Mouse (Mus musculus) hindbrain, postnatal 0 days (tissue): ENCODE measurements around the gene Grk5. TPM values are rescaled to one million over a fixed set of nuclear protein-coding genes. Genes with fewer than 3 reads are reported as not detected.

Source experiments
- ATAC-seq: fragments of 200-750 bp; cut with Nextera tagmentation; 2 replicates; pipeline ENCODE4 v1.8.0; 2017; ENCODE audit warnings: mild to moderate bottlenecking, moderate TSS enrichment, moderate library complexity
- DNase-seq: peaks from one replicate; pipeline ENCODE4 v3.0.0-alpha.2; 2015; ENCODE audit warnings: low spot score
- H3K27ac ChIP-seq: fragments of 300-500 bp; sonication (generic); 2 replicates; pipeline ENCODE4 v1.5.1; 2014; ENCODE audit warnings: mild to moderate bottlenecking
- H3K27me3 ChIP-seq: fragments of 300-500 bp; sonication (generic); 2 replicates; pipeline ENCODE4 v1.6.1; 2014; ENCODE audit warnings: low read length, mixed read lengths; ENCODE audit not compliant: insufficient read depth
- H3K36me3 ChIP-seq: fragments of 300-500 bp; sonication (generic); 2 replicates; pipeline ENCODE4 v1.6.1; 2014; ENCODE audit warnings: low read length, mixed read lengths; ENCODE audit not compliant: insufficient read depth
- H3K4me1 ChIP-seq: fragments of 300-500 bp; sonication (generic); 2 replicates; pipeline ENCODE4 v1.6.1; 2014; ENCODE audit warnings: antibody characterized with exemption, low read length, mixed read lengths; ENCODE audit not compliant: insufficient read depth
- H3K4me2 ChIP-seq: fragments of 300-500 bp; sonication (generic); 2 replicates; pipeline ENCODE4 v1.6.1; 2014; ENCODE audit warnings: low read depth, mild to moderate bottlenecking, low read length, moderate library complexity, mixed read lengths
- H3K4me3 ChIP-seq: fragments of 300-500 bp; sonication (generic); 2 replicates; pipeline ENCODE4 v1.5.1; 2014; ENCODE audit warnings: low read length
- H3K9ac ChIP-seq: fragments of 300-500 bp; sonication (generic); replicated peaks from 2 replicates; pipeline ENCODE4 v1.6.1; 2014; ENCODE audit warnings: mild to moderate bottlenecking, low read length, moderate library complexity, mixed read lengths
- H3K9me3 ChIP-seq: fragments of 300-500 bp; sonication (generic); 2 replicates; pipeline ENCODE4 v1.6.1; 2016; ENCODE audit warnings: low read length, mixed read lengths
- CTCF ChIP-seq: IDR thresholded peaks from 2 replicates; pipeline ENCODE4 v1.5.1; 2016; ENCODE audit warnings: antibody characterized with exemption, control low read depth, low read depth
- WGBS: fragments of 180-500 bp; shearing (Covaris S2); extraction: QIAGEN DNeasy Blood & Tissue Kit; methylation state at CpG from one replicate; pipeline ENCODE4 v1.1.7; 2014; 5-methylcytosine and 5-hydroxymethylcytosine counted together
- polyA plus RNA-seq: library from polyadenylated mRNA; unstranded; fragments of >200 nt; fragmentation: Nextera tagmentation; extraction: Ambion mirVana; gene quantifications from 2 replicates; pipeline ENCODE4 v1.2.1, GENCODE M21; 2015
- total RNA-seq: library from RNA; depleted of rRNA; stranded (reverse); fragments of >200 nt; gene quantifications from 2 replicates; pipeline ENCODE4 v1.2.3, GENCODE M21; 2014

The Grk5 gene
- total and polyA plus RNA-seq, 2 experiments from 2014 or later: 1.3 to 7.8 TPM

- no peak for TF ChIP-seq CTCF
- Histone ChIP-seq H3K4me3 (no peak overlapping the region), H3K9ac (no peak overlapping the region), H3K36me3 (peaks cover 6% of the 10 kb centered on the region), H3K27me3 (no peaks in the 10 kb centered on the region), H3K4me1 (no peaks in the 10 kb centered on the region), H3K4me2 (no peak overlapping the region), H3K27ac (no peak overlapping the region), H3K9me3 (no peaks in the 10 kb centered on the region)
- no peak for DNase-seq
- WGBS: 59% methylated on average over 1 of the region's 1 CpGs
- no peak for ATAC-seq
Observed at GRCm38 (mm10) chr19:60872272-60872671, 17.3 kb upstream of the Grk5 start.

GRCm38 (mm10) chr19:60873501-60873900 is 16.0 kb upstream of the Grk5 start:
- Histone ChIP-seq H3K9me3 (no peaks in the 10 kb centered on the region), H3K27me3 (no peaks in the 10 kb centered on the region), H3K27ac (peak overlapping the region; percentile 92; the same call in 1 of the 2 replicates), H3K9ac (no peak overlapping the region), H3K36me3 (peaks cover 6% of the 10 kb centered on the region), H3K4me1 (no peaks in the 10 kb centered on the region), H3K4me3 (peak overlapping the region; percentile 53), H3K4me2 (peak overlapping the region; percentile 68)
- ATAC-seq: no peak
- 37% methylated on average over 4 of the region's 4 CpGs for WGBS
- no peak for TF ChIP-seq CTCF
- DNase-seq: no peak

GRCm38 (mm10) chr19:60874064-60874694 is 15.4 kb upstream of the Grk5 start, which contains the start of gene Prdx3:
Prdx3 (minus strand) TSS chr19:60874556.
- H3K9ac ChIP-seq: peak within 1 kb of the TSS; percentile 59
- H3K9me3 ChIP-seq: no peaks in the 10 kb centered on the region
- ATAC-seq (peak; percentile 99), DNase-seq (peak; percentile 95)
- H3K4me3 ChIP-seq: peak within 1 kb of the TSS; percentile 53
- no peaks in the 10 kb centered on the region for H3K27me3 ChIP-seq
- peaks cover 5% of the 10 kb centered on the region; the same call in 1 of the 2 replicates for H3K36me3 ChIP-seq
- H3K27ac ChIP-seq: peak within 1 kb of the TSS; percentile 92
- H3K4me2 ChIP-seq: peak within 1 kb of the TSS; percentile 68
- H3K4me1 ChIP-seq: no peaks in the 10 kb centered on the region
- WGBS: 2% methylated on average over 28 of the region's 28 CpGs
- peak; percentile 47 for TF ChIP-seq CTCF

GRCm38 (mm10) chr19:60883129-60883528 is 6.4 kb upstream of the Grk5 start:
- H3K4me2 ChIP-seq: no peak overlapping the region
- H3K36me3 ChIP-seq: no peaks in the 10 kb centered on the region
- TF ChIP-seq CTCF: peak; percentile 78
- ATAC-seq (peak; percentile 64; the same call in 1 of the 2 replicates), DNase-seq (peak; percentile 67)
- no peaks in the 10 kb centered on the region for H3K4me1 ChIP-seq
- H3K27me3 ChIP-seq: no peaks in the 10 kb centered on the region
- no peak overlapping the region for H3K9ac ChIP-seq
- no peak overlapping the region for H3K27ac ChIP-seq
- H3K4me3 ChIP-seq: no peak overlapping the region
- no peaks in the 10 kb centered on the region for H3K9me3 ChIP-seq
- 3% methylated on average over 3 of the region's 3 CpGs for WGBS

- Histone ChIP-seq H3K9me3 (no peaks in the 10 kb centered on the region), H3K27ac (no peak overlapping the region), H3K27me3 (no peaks in the 10 kb centered on the region), H3K9ac (no peak overlapping the region), H3K4me1 (peaks cover 8% of the 10 kb centered on the region), H3K4me3 (no peak overlapping the region), H3K36me3 (no peaks in the 10 kb centered on the region), H3K4me2 (no peak overlapping the region)
- DNase-seq: no peak
- TF ChIP-seq CTCF: no peak
- 90% methylated on average over 2 of the region's 2 CpGs for WGBS
- no peak for ATAC-seq
Observed at GRCm38 (mm10) chr19:60887637-60888036, 1.9 kb upstream of the Grk5 start.

- 0 out of 2 replicates have a peak, but pooled peaks have one; percentile 4 for ATAC-seq
- Histone ChIP-seq H3K27me3 (no peaks in the 10 kb centered on the region), H3K9ac (peak overlapping the region; percentile 60; the same call in 1 of the 2 replicates), H3K4me2 (peak overlapping the region; percentile 73), H3K27ac (peak overlapping the region; percentile 90), H3K4me3 (peak overlapping the region; percentile 82), H3K4me1 (peaks cover 8% of the 10 kb centered on the region), H3K9me3 (no peaks in the 10 kb centered on the region), H3K36me3 (no peaks in the 10 kb centered on the region)
- DNase-seq: peak; percentile 19
- no peak for TF ChIP-seq CTCF
- WGBS: 6% methylated on average over 17 of the region's 17 CpGs
Observed at GRCm38 (mm10) chr19:60889101-60889713, 342 bp upstream of the Grk5 start.
